Mouse (Mus musculus): ENCODE data around the gene Gm11568. TPM values are rescaled to one million over a fixed set of nuclear protein-coding genes. Genes with fewer than 3 reads are reported as not detected.
"Not testable (repeated sequence)": the region's sequence is repeated elsewhere in the genome, so short reads cannot be mapped to it uniquely, and the experiment has no call there.

Gm11568 gene
- polyA plus RNA-seq, 1 experiment from 2014 or later: not detected

DNA sequence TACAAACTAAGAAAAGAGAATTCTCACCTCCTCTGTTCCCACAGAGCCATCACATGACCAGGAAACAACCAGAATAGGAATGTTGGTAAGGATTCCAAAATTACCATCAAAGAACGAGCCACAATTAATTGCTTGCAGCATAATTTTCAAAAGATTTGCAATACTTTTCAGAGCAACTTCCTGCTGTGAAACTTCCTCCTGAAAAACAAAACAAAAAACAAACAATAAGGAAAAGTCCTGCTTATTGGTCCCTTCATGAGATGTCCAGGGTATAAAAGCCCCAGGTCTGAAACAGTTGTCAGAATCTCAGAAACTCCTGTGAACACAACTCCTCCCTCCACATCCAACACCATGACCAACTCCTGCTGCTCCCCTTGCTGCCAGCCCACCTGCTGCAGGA is 15.4 kb downstream of the Gm11568 start, which contains the start of gene Krtap9-1:
Gene Krtap9-1 (plus strand): TSS at position 301 of the 400 bp plus-strand sequence.
- WGBS: 64% methylated on average over 1 of the region's 1 CpGs
- not testable (repeated sequence) for H3K27me3 ChIP-seq (replicated peaks; ENCODE audit: control insufficient read depth, insufficient read depth, low read length); H3K27ac ChIP-seq (ENCODE audit: low read length)

DNA sequence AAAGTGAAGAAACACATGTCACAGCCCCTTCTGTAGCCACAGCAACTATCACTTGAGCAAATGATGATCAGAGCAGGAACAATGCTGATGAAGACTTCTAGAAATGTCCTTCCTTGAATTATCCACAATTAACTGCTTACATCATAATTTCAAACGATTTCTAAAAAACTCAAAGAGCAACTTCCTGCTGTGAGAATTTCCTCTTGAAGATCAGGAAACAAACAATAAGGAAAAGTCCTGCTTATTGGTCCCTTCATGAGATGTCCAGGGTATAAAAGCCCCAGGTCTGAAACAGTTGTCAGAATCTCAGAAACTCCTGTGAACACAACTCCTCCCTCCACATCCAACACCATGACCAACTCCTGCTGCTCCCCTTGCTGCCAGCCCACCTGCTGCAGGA is 21.2 kb downstream of the Gm11568 start, which contains the start of gene Gm11567:
Gene Gm11567 (plus strand): TSS at position 301 of the 400 bp plus-strand sequence.
- H3K27me3 ChIP-seq (replicated peaks; ENCODE audit: control insufficient read depth, insufficient read depth, low read length); H3K36me3 ChIP-seq (ENCODE audit: control insufficient read depth, insufficient read depth); H3K4me1 ChIP-seq (replicated peaks; ENCODE audit: control insufficient read depth, insufficient read depth, low read length); H3K9ac ChIP-seq (replicated peaks; ENCODE audit: low read depth, low read length); H3K4me3 ChIP-seq (replicated peaks; ENCODE audit: low read length); H3K27ac ChIP-seq (ENCODE audit: low read length); ATAC-seq; H3K4me2 ChIP-seq (ENCODE audit: low read length); H3K9me3 ChIP-seq (ENCODE audit: control insufficient read depth, low read length): not testable (repeated sequence)
- 37% methylated on average over 1 of the region's 1 CpGs for WGBS

More for the DNA sequence above, 15.4 kb downstream of the Gm11568 start, which contains the start of gene Krtap9-1:
- H3K9ac ChIP-seq (replicated peaks; ENCODE audit: low read depth, low read length); H3K4me3 ChIP-seq (replicated peaks; ENCODE audit: low read length); H3K4me1 ChIP-seq (replicated peaks; ENCODE audit: control insufficient read depth, insufficient read depth, low read length); H3K36me3 ChIP-seq (ENCODE audit: control insufficient read depth, insufficient read depth); H3K9me3 ChIP-seq (ENCODE audit: control insufficient read depth, low read length); ATAC-seq; H3K4me2 ChIP-seq (ENCODE audit: low read length): not testable (repeated sequence)

DNA sequence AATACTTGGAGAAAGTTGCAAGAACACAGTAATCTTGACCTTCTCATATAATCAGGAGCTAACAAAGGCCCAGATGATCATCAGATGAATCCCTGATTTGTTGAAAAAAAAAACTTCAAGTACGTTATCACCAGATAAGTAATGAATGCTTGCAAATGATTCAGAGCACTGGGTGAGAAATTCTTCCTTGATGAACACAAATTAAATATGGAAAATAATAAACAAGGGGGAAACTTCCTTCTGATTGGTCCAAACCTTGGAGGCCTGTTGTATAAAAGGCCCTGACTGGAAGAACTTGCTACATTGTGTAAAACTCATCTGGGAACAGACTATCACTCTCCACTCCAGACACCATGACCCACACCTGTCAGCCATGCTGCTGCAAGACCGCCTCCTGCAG is 49.9 kb downstream of the Gm11568 start, which contains the start of gene Krtap31-1:
Gene Krtap31-1 (plus strand): TSS at position 301 of the 400 bp plus-strand sequence.
- Histone ChIP-seq H3K4me1 (replicated peaks; ENCODE audit: control insufficient read depth, insufficient read depth, low read length) (no peaks in the 10 kb centered on the region), H3K36me3 (ENCODE audit: control insufficient read depth, insufficient read depth) (no peaks in the 10 kb centered on the region), H3K9ac (replicated peaks; ENCODE audit: low read depth, low read length) (no peak within 1 kb of the TSS), H3K4me3 (replicated peaks; ENCODE audit: low read length) (no peak within 1 kb of the TSS), H3K4me2 (ENCODE audit: low read length) (no peak within 1 kb of the TSS), H3K9me3 (ENCODE audit: control insufficient read depth, low read length) (no peaks in the 10 kb centered on the region), H3K27me3 (replicated peaks; ENCODE audit: control insufficient read depth, insufficient read depth, low read length) (no peaks in the 10 kb centered on the region), H3K27ac (ENCODE audit: low read length) (no peak within 1 kb of the TSS)
- no peak for ATAC-seq
- 88% methylated on average over 2 of the region's 2 CpGs for WGBS

Other genes starting within 250 kb of the Gm11568 start
- gene Gm11937, start 247.7 kb upstream of the Gm11568 start, polyA plus RNA-seq (2015; fragmentation: Nextera tagmentation; extraction: Ambion mirVana): not detected in 2 replicates
- not detected in 2 replicates for gene Krtap2-4, start 243.1 kb upstream of the Gm11568 start, polyA plus RNA-seq (2015; fragmentation: Nextera tagmentation; extraction: Ambion mirVana)
- gene Gm11562, start 237.5 kb upstream of the Gm11568 start, polyA plus RNA-seq (2015; fragmentation: Nextera tagmentation; extraction: Ambion mirVana): not detected in 2 replicates
- not detected in 2 replicates for gene Krtap4-1, start 229.7 kb upstream of the Gm11568 start, polyA plus RNA-seq (2015; fragmentation: Nextera tagmentation; extraction: Ambion mirVana)
- gene Krtap4-2, start 222.8 kb upstream of the Gm11568 start, polyA plus RNA-seq (2015; fragmentation: Nextera tagmentation; extraction: Ambion mirVana): not detected in 2 replicates
- not detected in 2 replicates for gene Krtap4-7, start 213.8 kb upstream of the Gm11568 start, polyA plus RNA-seq (2015; fragmentation: Nextera tagmentation; extraction: Ambion mirVana)
- not detected in 2 replicates for gene Gm11555, start 207.7 kb upstream of the Gm11568 start, polyA plus RNA-seq (2015; fragmentation: Nextera tagmentation; extraction: Ambion mirVana)
- gene Gm11563, start 199.0 kb upstream of the Gm11568 start, polyA plus RNA-seq (2015; fragmentation: Nextera tagmentation; extraction: Ambion mirVana): not detected in 2 replicates
- gene Krtap4-6, start 192.0 kb upstream of the Gm11568 start, polyA plus RNA-seq (2015; fragmentation: Nextera tagmentation; extraction: Ambion mirVana): not detected in 2 replicates
- gene Gm14190, start 167.2 kb upstream of the Gm11568 start, polyA plus RNA-seq (2015; fragmentation: Nextera tagmentation; extraction: Ambion mirVana): not detected in 2 replicates
- gene Gm14180, start 123.6 kb upstream of the Gm11568 start, polyA plus RNA-seq (2015; fragmentation: Nextera tagmentation; extraction: Ambion mirVana): not detected in 2 replicates
- not detected in 2 replicates for gene Gm11595, start 85.0 kb upstream of the Gm11568 start, polyA plus RNA-seq (2015; fragmentation: Nextera tagmentation; extraction: Ambion mirVana)
- gene Krtap4-8, start 77.2 kb upstream of the Gm11568 start, polyA plus RNA-seq (2015; fragmentation: Nextera tagmentation; extraction: Ambion mirVana): not detected in 2 replicates
- not detected in 2 replicates for gene Krtap4-9, start 72.7 kb upstream of the Gm11568 start, polyA plus RNA-seq (2015; fragmentation: Nextera tagmentation; extraction: Ambion mirVana)
- gene Gm11596, start 64.5 kb upstream of the Gm11568 start, polyA plus RNA-seq (2015; fragmentation: Nextera tagmentation; extraction: Ambion mirVana): not detected in 2 replicates
- not detected in 2 replicates for gene Gm11569, start 59.0 kb upstream of the Gm11568 start, polyA plus RNA-seq (2015; fragmentation: Nextera tagmentation; extraction: Ambion mirVana)
- gene Gm11554, start 53.5 kb upstream of the Gm11568 start, polyA plus RNA-seq (2015; fragmentation: Nextera tagmentation; extraction: Ambion mirVana): not detected in 2 replicates
- not detected in 2 replicates for gene Krtap4-13, start 48.0 kb upstream of the Gm11568 start, polyA plus RNA-seq (2015; fragmentation: Nextera tagmentation; extraction: Ambion mirVana)
- gene Gm11564, start 42.3 kb upstream of the Gm11568 start, polyA plus RNA-seq (2015; fragmentation: Nextera tagmentation; extraction: Ambion mirVana): not detected in 2 replicates
- not detected in 2 replicates for gene 2300003K06Rik, start 19.9 kb upstream of the Gm11568 start, polyA plus RNA-seq (2015; fragmentation: Nextera tagmentation; extraction: Ambion mirVana)
- gene Krtap4-16, start 6.3 kb upstream of the Gm11568 start, polyA plus RNA-seq (2015; fragmentation: Nextera tagmentation; extraction: Ambion mirVana): not detected in 2 replicates
- not detected in 2 replicates for gene Gm11559, start 6.6 kb downstream of the Gm11568 start, polyA plus RNA-seq (2015; fragmentation: Nextera tagmentation; extraction: Ambion mirVana)
- gene Krtap9-1, start 15.5 kb downstream of the Gm11568 start, polyA plus RNA-seq (2015; fragmentation: Nextera tagmentation; extraction: Ambion mirVana): not detected in 2 replicates
- not detected in 2 replicates for gene Gm11567, start 21.3 kb downstream of the Gm11568 start, polyA plus RNA-seq (2015; fragmentation: Nextera tagmentation; extraction: Ambion mirVana)
- not detected in 2 replicates for gene Krtap31-1, start 50.0 kb downstream of the Gm11568 start, polyA plus RNA-seq (2015; fragmentation: Nextera tagmentation; extraction: Ambion mirVana)
- gene Gm11565, start 56.8 kb downstream of the Gm11568 start, polyA plus RNA-seq (2015; fragmentation: Nextera tagmentation; extraction: Ambion mirVana): not detected in 2 replicates
- not detected in 2 replicates for gene Krtap31-2, start 78.4 kb downstream of the Gm11568 start, polyA plus RNA-seq (2015; fragmentation: Nextera tagmentation; extraction: Ambion mirVana)
- not detected in 2 replicates for gene Krtap9-5, start 90.6 kb downstream of the Gm11568 start, polyA plus RNA-seq (2015; fragmentation: Nextera tagmentation; extraction: Ambion mirVana)
- gene Krtap29-1, start 121.1 kb downstream of the Gm11568 start, polyA plus RNA-seq (2015; fragmentation: Nextera tagmentation; extraction: Ambion mirVana): not detected in 2 replicates
- gene Krtap16-1, start 128.7 kb downstream of the Gm11568 start, polyA plus RNA-seq (2015; fragmentation: Nextera tagmentation; extraction: Ambion mirVana): not detected in 2 replicates
- not detected in 2 replicates for gene Krtap17-1, start 136.1 kb downstream of the Gm11568 start, polyA plus RNA-seq (2015; fragmentation: Nextera tagmentation; extraction: Ambion mirVana)
- not detected in 2 replicates for gene Krt33a, start 158.3 kb downstream of the Gm11568 start, polyA plus RNA-seq (2015; fragmentation: Nextera tagmentation; extraction: Ambion mirVana)
- not detected in 2 replicates for gene Krt33b, start 172.0 kb downstream of the Gm11568 start, polyA plus RNA-seq (2015; fragmentation: Nextera tagmentation; extraction: Ambion mirVana)
- gene Krt34, start 183.6 kb downstream of the Gm11568 start, polyA plus RNA-seq (2015; fragmentation: Nextera tagmentation; extraction: Ambion mirVana): not detected in 2 replicates
- gene Krt31, start 192.6 kb downstream of the Gm11568 start, polyA plus RNA-seq (2015; fragmentation: Nextera tagmentation; extraction: Ambion mirVana): not detected in 2 replicates
- not detected in 2 replicates for gene Krt32, start 230.3 kb downstream of the Gm11568 start, polyA plus RNA-seq (2015; fragmentation: Nextera tagmentation; extraction: Ambion mirVana)
- not detected in 2 replicates for gene Krt35, start 238.3 kb downstream of the Gm11568 start, polyA plus RNA-seq (2015; fragmentation: Nextera tagmentation; extraction: Ambion mirVana)
- not detected in 2 replicates for gene Krt36, start 247.7 kb downstream of the Gm11568 start, polyA plus RNA-seq (2015; fragmentation: Nextera tagmentation; extraction: Ambion mirVana)